Mouse (Mus musculus): ENCODE data around the gene Brpf1. TPM values are rescaled to one million over a fixed set of nuclear protein-coding genes. Genes with fewer than 3 reads are reported as not detected.

Brpf1 gene
- polyA plus RNA-seq, 1 experiment, result 16.6 TPM

- H3K4me1 ChIP-seq, result peaks cover 34% of the 10 kb centered on the region
- H3K4me3 ChIP-seq (replicated peaks), result no peak overlapping the region
- TF ChIP-seq GATA1 (IDR thresholded peaks at IDR 0.05; ENCODE audit: borderline replicate concordance, low read length), result no peak
- TF ChIP-seq FLI1 (IDR thresholded peaks at IDR 0.05; ENCODE audit: low read length), result no peak
- H3K36me3 ChIP-seq (replicated peaks; ENCODE audit: low read length), result peaks cover 76% of the 10 kb centered on the region
- H3K27me3 ChIP-seq (replicated peaks), result no peaks in the 10 kb centered on the region
- no peaks in the 10 kb centered on the region for H3K9me3 ChIP-seq
These were observed 61.6 kb downstream of the Brpf1 start for GRCm38 (mm10) chr6:113368577-113368976.

- no peaks in the 10 kb centered on the region for H3K27me3 ChIP-seq (replicated peaks)
- H3K4me3 ChIP-seq (replicated peaks), result no peak overlapping the region
- H3K4me1 ChIP-seq, result peaks cover 33% of the 10 kb centered on the region
- peaks cover 94% of the 10 kb centered on the region for H3K36me3 ChIP-seq (replicated peaks; ENCODE audit: low read length)
- H3K9me3 ChIP-seq, result no peaks in the 10 kb centered on the region
- TF ChIP-seq GATA1 (IDR thresholded peaks at IDR 0.05; ENCODE audit: borderline replicate concordance, low read length) (no peak), FLI1 (IDR thresholded peaks at IDR 0.05; ENCODE audit: low read length) (no peak)
These were observed 63.4 kb downstream of the Brpf1 start for GRCm38 (mm10) chr6:113370194-113370929.

GRCm38 (mm10) chr6:113373491-113373890 is 66.6 kb downstream of the Brpf1 start:
- Histone ChIP-seq H3K4me1 (peaks cover 50% of the 10 kb centered on the region), H3K36me3 (replicated peaks; ENCODE audit: low read length) (peaks cover 80% of the 10 kb centered on the region), H3K9me3 (no peaks in the 10 kb centered on the region), H3K4me3 (replicated peaks) (peak overlapping the region; percentile 53), H3K27me3 (replicated peaks) (no peaks in the 10 kb centered on the region)
- no peak for TF ChIP-seq FLI1 (IDR thresholded peaks at IDR 0.05; ENCODE audit: low read length)
- no peak for TF ChIP-seq GATA1 (IDR thresholded peaks at IDR 0.05; ENCODE audit: borderline replicate concordance, low read length)

Other genes with a start within 250 kb of the Brpf1 start
- 5.5 and 15.2 TPM in 2 replicates for gene Setd5, start 229.8 kb upstream of the Brpf1 start, polyA plus RNA-seq (2012; ENCODE audit: insufficient read depth, low replicate concordance)
- not detected in 2 replicates for gene Lhfpl4, start 111.8 kb upstream of the Brpf1 start, polyA plus RNA-seq (2012; ENCODE audit: insufficient read depth, low replicate concordance)
- 479 and 605 TPM in 2 replicates for gene Mtmr14, start 69.3 kb upstream of the Brpf1 start, polyA plus RNA-seq (2012; ENCODE audit: insufficient read depth, low replicate concordance)
- gene Cpne9, start 24.8 kb upstream of the Brpf1 start, polyA plus RNA-seq (2012; ENCODE audit: insufficient read depth, low replicate concordance), result 0.43 and 2.3 TPM in 2 replicates
- gene Ogg1, start 19.8 kb downstream of the Brpf1 start, polyA plus RNA-seq (2012; ENCODE audit: insufficient read depth, low replicate concordance), result 13.9 and 21.9 TPM in 2 replicates
- gene Camk1, start 36.8 kb downstream of the Brpf1 start, polyA plus RNA-seq (2012; ENCODE audit: insufficient read depth, low replicate concordance), result 20.3 and 31.4 TPM in 2 replicates
- 34.8 and 158 TPM in 2 replicates for gene Tada3, start 70.7 kb downstream of the Brpf1 start, polyA plus RNA-seq (2012; ENCODE audit: insufficient read depth, low replicate concordance)
- gene Arpc4, start 71.0 kb downstream of the Brpf1 start, polyA plus RNA-seq (2012; ENCODE audit: insufficient read depth, low replicate concordance), result 689 and 1,078 TPM in 2 replicates
- 28.0 and 63.9 TPM in 2 replicates for gene Ttll3, start 82.1 kb downstream of the Brpf1 start, polyA plus RNA-seq (2012; ENCODE audit: insufficient read depth, low replicate concordance)
- 76.2 and 91.3 TPM in 2 replicates for gene Rpusd3, start 112.2 kb downstream of the Brpf1 start, polyA plus RNA-seq (2012; ENCODE audit: insufficient read depth, low replicate concordance)
- gene Cidec, start 128.6 kb downstream of the Brpf1 start, polyA plus RNA-seq (2012; ENCODE audit: insufficient read depth, low replicate concordance), result not detected in 2 replicates
- gene Jagn1, start 135.4 kb downstream of the Brpf1 start, polyA plus RNA-seq (2012; ENCODE audit: insufficient read depth, low replicate concordance), result 1.5 and 10.3 TPM in 2 replicates
- gene Il17re, start 151.3 kb downstream of the Brpf1 start, polyA plus RNA-seq (2012; ENCODE audit: insufficient read depth, low replicate concordance), result 1.0 TPM in 1 of 2 replicates, not detected in the other
- gene Il17rc, start 164.3 kb downstream of the Brpf1 start, polyA plus RNA-seq (2012; ENCODE audit: insufficient read depth, low replicate concordance), result 0.25 TPM in 1 of 2 replicates, not detected in the other
- 157 and 220 TPM in 2 replicates for gene Creld1, start 176.2 kb downstream of the Brpf1 start, polyA plus RNA-seq (2012; ENCODE audit: insufficient read depth, low replicate concordance)
- gene Prrt3, start 194.8 kb downstream of the Brpf1 start, polyA plus RNA-seq (2012; ENCODE audit: insufficient read depth, low replicate concordance), result 0.57 TPM in 1 of 2 replicates, not detected in the other
- gene Emc3, start 224.5 kb downstream of the Brpf1 start, polyA plus RNA-seq (2012; ENCODE audit: insufficient read depth, low replicate concordance), result 28.9 and 48.3 TPM in 2 replicates
- gene Fancd2, start 224.5 kb downstream of the Brpf1 start, polyA plus RNA-seq (2012; ENCODE audit: insufficient read depth, low replicate concordance), result 0.08 and 6.4 TPM in 2 replicates

All from megakaryocyte, embryonic 14.5 days (primary cell).